Mouse (Mus musculus) cerebellum, postnatal 4 days (tissue): Measurements from ENCODE around the gene Gm20390.

ENCODE experiments used
- DNase-seq, 2 experiments: peaks; one replicate each; pipeline ENCODE4 v3.0.0; 2022; ENCODE audit warnings: low spot score in 2 of 2, mixed read lengths in 1 of 2

The Gm20390 gene

GRCm38 (mm10) chr11:93968005-93968847 lies at the start of gene Gm20390, which contains the start of gene Nme1:
TSS of gene Gm20390 (minus strand) at chr11:93968293.
TSS of gene Nme1 (minus strand) at chr11:93968521.
- DNase-seq = peak; percentile 98

DNA sequence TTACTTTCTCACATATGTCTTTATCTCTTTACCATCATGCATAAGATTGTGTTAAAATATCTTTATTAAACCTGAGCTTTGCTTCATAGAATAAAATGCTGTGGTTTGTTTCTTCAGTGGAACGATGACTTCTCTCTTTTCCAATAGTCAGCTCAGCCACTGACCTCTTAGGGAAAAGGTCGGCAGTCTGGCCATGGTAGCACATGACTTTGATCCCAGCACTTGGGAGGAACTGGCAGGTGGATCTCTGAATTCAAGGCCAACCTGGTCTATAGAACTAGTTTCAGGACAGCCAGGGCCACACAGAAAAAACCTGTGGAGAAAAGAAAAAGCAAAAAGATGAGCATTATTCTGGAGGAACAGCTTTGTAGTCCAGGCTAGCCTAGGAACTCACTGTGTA lies 35.3 kb upstream of the Gm20390 start:
- no peak for DNase-seq

- no peak for DNase-seq
These were observed 31.2 kb upstream of the Gm20390 start for GRCm38 (mm10) chr11:93999276-93999675.

DNA sequence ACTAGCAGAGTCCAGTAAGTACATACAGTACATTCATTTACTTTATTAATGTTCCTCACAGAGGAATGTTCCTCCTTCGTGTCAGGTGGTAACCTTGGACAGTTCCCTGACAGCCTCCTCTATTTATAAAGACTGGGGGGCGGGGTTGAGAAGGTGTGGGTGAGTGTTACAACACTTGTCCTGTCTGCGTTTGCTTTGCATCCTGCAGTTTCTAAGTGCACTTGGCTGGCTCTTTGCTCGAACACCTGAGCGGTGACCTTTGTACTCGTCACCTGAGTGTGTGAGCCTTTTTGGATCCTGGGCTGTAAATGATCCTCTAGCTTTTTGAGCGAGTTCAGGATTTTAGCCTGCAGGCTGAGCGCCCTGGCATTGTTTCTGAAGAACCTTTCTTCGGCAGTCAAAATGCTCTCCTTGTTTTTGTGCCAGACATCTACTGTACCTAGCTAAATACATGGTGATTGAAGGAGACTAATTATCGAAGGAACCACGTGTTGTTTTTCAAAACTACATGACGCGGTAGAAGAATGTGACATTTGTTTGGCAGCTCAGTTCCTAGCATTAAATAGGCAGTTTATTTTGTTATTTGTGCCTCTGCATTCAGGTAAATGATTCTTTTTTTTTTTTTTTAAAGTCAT lies 29.2 kb upstream of the Gm20390 start:
- no peak for DNase-seq

- DNase-seq = peak in 1 of 2 experiments; percentile 36
These were observed 28.4 kb upstream of the Gm20390 start for GRCm38 (mm10) chr11:93996306-93997140.

DNA sequence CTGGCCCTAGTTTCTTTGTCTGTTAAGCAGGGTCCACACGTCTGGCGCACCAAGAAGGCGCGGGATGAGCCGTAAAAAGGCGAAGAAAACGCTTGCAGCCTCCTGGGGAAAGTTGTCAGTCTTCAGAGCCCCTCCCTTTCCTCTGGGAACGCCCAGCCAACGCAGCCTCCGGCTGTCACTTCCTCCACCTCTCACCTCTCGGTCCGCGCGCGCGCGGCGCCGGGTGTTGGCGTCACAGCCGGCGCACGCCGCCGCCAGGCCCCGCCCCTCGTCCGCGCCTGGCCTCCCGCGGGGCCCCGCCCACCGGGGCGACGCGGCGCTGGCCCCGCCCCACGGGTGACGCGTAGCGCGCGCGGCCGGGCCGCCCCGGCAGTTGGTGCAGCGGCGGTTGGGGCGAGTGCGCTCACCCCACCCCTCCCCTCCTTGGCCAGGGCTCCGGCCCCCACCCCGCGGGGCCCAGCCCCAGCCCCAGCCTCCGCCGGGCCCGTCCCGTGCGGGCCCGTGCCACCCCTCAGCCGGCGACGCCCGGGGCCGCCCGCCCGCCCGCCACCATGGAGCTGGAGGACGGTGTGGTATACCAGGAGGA lies 27.7 kb upstream of the Gm20390 start, which contains the start of gene Spag9:
TSS of gene Spag9 (plus strand) at position 372 of the 586 bp plus-strand sequence.
- peak; percentile 87 to 95 for DNase-seq

- DNase-seq = peak in 1 of 2 experiments; percentile 37
These were observed 27.1 kb upstream of the Gm20390 start for GRCm38 (mm10) chr11:93995111-93995719.

DNA sequence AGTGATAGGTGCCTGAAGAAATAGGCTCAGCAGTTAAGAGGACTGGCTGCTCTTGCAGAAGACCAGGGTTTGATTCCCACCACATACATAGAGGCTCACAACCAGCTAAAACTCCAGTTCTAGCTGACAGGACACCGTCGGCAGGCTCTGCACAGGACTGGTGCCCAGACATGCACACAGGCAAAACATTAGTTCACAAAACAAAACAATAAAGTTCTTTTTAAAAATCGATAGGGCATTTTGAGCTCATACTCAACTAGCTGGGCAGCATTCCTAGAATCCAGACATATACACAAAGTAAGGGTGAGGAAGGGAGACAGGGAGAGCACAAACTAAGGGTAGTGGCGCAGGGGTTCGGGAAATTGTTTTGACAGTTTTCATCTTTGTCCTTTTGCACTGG lies 26.4 kb upstream of the Gm20390 start:
- DNase-seq = no peak

- DNase-seq = no peak
These were observed 20.4 kb upstream of the Gm20390 start for GRCm38 (mm10) chr11:93988328-93989062.

DNA sequence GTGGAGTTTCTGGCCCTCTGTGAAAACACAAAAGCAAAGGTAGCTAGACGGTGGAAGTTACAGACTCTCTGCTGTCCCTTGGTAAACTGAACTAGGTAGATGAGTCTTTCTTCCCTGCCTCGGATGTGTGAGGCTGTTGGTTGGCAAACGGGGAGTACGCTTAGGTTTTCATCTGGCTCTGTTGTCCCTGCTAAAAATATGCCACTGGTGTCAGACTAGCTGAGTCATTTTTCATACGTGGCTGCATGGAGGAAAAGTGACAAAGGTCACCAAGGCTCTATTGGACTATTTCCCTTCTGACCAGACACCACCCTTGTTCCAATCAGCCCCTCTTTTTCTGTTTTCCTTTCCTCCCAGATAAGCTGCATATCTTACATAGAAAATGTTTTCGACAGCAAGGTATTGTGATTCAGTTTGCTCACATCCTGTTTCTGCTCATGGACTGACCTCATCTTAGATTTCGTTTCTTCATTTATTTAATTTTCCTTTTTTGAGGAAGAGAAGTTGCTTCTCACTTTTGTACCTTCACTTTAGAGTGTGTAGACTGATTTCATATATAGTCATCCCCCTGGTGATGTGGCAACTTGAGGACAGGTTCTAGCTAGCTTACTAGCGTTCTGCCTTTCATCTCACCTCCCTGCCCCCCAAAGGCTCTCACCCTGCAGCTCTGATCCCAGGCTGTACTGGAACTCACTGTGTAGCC lies 19.7 kb upstream of the Gm20390 start:
- DNase-seq = no peak

DNA sequence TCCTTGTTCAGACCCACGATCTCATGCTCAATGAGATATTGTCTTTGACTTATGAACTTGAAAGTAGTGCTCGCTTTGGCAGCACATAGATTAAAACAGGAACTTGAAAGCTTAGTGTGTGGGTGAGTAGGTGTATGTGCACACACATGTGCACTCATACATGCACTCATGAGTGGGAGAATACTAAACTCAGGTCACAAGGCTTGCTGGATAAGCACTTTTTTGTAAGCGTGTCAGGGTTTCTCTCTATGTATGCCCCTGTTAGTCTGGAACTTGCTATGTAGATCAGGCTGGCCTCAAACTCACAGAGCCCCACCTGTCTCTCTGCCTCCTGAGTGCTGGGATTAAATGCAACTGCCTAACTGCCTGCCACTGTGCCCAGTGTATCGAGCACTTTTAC lies 18.9 kb upstream of the Gm20390 start:
- DNase-seq = no peak

GRCm38 (mm10) chr11:93986298-93986697 lies 18.2 kb upstream of the Gm20390 start:
- DNase-seq = no peak

- DNase-seq = no peak
These were observed 17.2 kb upstream of the Gm20390 start for GRCm38 (mm10) chr11:93985265-93985664.

- DNase-seq = no peak
These were observed 16.5 kb upstream of the Gm20390 start for GRCm38 (mm10) chr11:93984619-93985018.

GRCm38 (mm10) chr11:93979502-93980049 lies 11.5 kb upstream of the Gm20390 start:
- no peak for DNase-seq

DNA sequence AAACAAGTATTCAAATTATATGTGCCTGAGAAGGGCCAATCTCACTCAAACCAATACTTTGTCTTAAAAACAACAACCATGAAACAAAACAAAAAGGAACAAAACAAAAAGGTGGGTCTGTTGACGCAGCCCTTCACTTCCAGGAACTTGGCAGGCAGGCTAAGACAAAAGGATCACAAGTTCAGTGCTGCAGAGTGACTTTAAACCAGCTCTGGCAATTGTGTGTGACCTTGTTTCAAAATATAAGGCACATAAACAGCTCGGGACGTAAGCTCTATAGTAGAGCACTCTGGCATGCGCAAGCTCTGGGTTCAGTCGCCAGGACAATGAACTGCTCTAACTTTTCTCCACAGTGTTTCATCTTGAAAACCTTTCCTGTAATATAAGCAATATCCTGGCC lies 4.9 kb upstream of the Gm20390 start:
- DNase-seq = no peak

- no peak for DNase-seq
These were observed 1.7 kb upstream of the Gm20390 start for GRCm38 (mm10) chr11:93969799-93970198.

DNA sequence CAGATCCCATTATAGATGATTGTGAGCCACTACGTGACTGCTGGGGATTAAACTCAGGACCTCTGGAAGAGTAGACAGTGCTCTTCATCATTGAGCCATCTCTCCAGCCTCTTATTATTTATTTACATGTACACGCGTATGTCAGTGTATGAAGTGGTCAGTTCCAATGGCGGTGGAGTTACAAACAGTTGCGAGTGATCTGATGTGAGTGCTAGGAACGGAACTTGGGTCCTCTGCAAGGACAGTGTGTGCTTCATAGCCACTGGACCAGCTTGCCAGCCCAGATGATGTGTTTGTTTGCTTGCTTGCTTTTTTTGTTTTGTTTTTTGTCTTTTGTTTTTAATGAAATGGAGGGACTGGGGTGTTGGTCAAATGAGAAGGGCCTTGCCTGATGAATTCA lies 1.1 kb upstream of the Gm20390 start:
- DNase-seq = no peak

DNA sequence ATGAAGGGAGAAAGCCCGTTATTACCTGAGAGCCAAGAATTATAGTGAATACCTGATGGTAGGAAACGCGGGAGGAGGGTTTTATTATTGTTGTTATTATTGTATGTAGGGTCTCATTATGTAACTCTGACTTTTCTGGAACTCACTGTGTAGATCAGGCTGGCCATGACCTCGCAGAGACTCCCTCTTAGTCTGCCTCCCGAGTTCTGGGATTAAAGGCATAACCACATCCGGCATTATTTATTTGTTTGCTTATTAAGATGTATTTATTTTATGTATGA lies 695 bp upstream of the Gm20390 start:
- no peak for DNase-seq

GRCm38 (mm10) chr11:93967381-93967780 lies 712 bp downstream of the Gm20390 start:
- DNase-seq = no peak
